Mouse (Mus musculus) ovary, postnatal 10 days (tissue): ENCODE measurements around the gene Opa3.
A peak's percentile ranks its signal among the peaks of the same experiment; 100 is the strongest.

Source experiments
- DNase-seq: peaks from one replicate; pipeline ENCODE4 v3.0.0; 2022; ENCODE audit warnings: low spot score

Gene Opa3

GRCm38 (mm10) chr7:19246855-19247254 is 18.7 kb downstream of the Opa3 start:
- no peak for DNase-seq

- DNase-seq, result no peak
Measured at GRCm38 (mm10) chr7:19247511-19247910, 19.4 kb downstream of the Opa3 start.

GRCm38 (mm10) chr7:19252078-19252477 is 23.9 kb downstream of the Opa3 start:
- DNase-seq, result no peak

- DNase-seq, result no peak
Measured at GRCm38 (mm10) chr7:19253437-19253836, 25.3 kb downstream of the Opa3 start.

- no peak for DNase-seq
Measured at GRCm38 (mm10) chr7:19255395-19255794, 27.3 kb downstream of the Opa3 start.

GRCm38 (mm10) chr7:19256567-19256966 is 28.4 kb downstream of the Opa3 start:
- DNase-seq, result no peak

GRCm38 (mm10) chr7:19257390-19258022 is 29.4 kb downstream of the Opa3 start:
- peak; percentile 38 for DNase-seq

- DNase-seq, result no peak
Measured at GRCm38 (mm10) chr7:19258336-19258735, 30.2 kb downstream of the Opa3 start.

GRCm38 (mm10) chr7:19265147-19265546 is 37.0 kb downstream of the Opa3 start:
- no peak for DNase-seq

GRCm38 (mm10) chr7:19265928-19266822 is 38.0 kb downstream of the Opa3 start:
- no peak for DNase-seq

- DNase-seq, result no peak
Measured at GRCm38 (mm10) chr7:19267051-19267450, 38.9 kb downstream of the Opa3 start.

- DNase-seq, result no peak
Measured at GRCm38 (mm10) chr7:19268993-19269681, 41.0 kb downstream of the Opa3 start.

GRCm38 (mm10) chr7:19269721-19270441 is 41.7 kb downstream of the Opa3 start:
- no peak for DNase-seq

GRCm38 (mm10) chr7:19270509-19271237 is 42.5 kb downstream of the Opa3 start:
- DNase-seq, result peak; percentile 19

GRCm38 (mm10) chr7:19271238-19272172 is 43.4 kb downstream of the Opa3 start, which contains the start of gene Vasp:
Vasp (minus strand) TSS chr7:19271817.
- DNase-seq, result peak; percentile 73

- DNase-seq, result peak; percentile 41
Measured at GRCm38 (mm10) chr7:19272173-19272764, 44.1 kb downstream of the Opa3 start.

GRCm38 (mm10) chr7:19276253-19276652 is 48.1 kb downstream of the Opa3 start:
- no peak for DNase-seq

GRCm38 (mm10) chr7:19279052-19279451 is 50.9 kb downstream of the Opa3 start:
- no peak for DNase-seq

- no peak for DNase-seq
Measured at GRCm38 (mm10) chr7:19279581-19280114, 51.5 kb downstream of the Opa3 start, which contains the start of gene Ppm1n. Ppm1n (minus strand) TSS chr7:19280064.
